Mouse (Mus musculus) hindbrain, embryonic 10.5 days (tissue): Measurements from ENCODE around the gene Sugp2. TPM values are rescaled to one million over a fixed set of nuclear protein-coding genes. Genes with fewer than 3 reads are reported as not detected.

ENCODE experiments used
- polyA plus RNA-seq: library from polyadenylated mRNA; unstranded; fragments of >200 nt; fragmentation: Nextera tagmentation; extraction: Ambion mirVana; gene quantifications from 2 replicates; pipeline ENCODE4 v1.2.1, GENCODE M21; 2016

Sugp2 gene
- polyA plus RNA-seq, 1 experiment from 2014 or later = 58.2 TPM

Other genes starting within 250 kb of the Sugp2 start
- gene Gatad2a, start 237.8 kb upstream of the Sugp2 start, polyA plus RNA-seq = 46.9 and 50.3 TPM in 2 replicates
- gene Mau2, start 191.5 kb upstream of the Sugp2 start, polyA plus RNA-seq = 62.6 and 66.8 TPM in 2 replicates
- 51.3 and 54.2 TPM in 2 replicates for gene Sugp1, start 191.4 kb upstream of the Sugp2 start, polyA plus RNA-seq
- 0.56 and 0.88 TPM in 2 replicates for gene Tm6sf2, start 161.3 kb upstream of the Sugp2 start, polyA plus RNA-seq
- gene Hapln4, start 150.8 kb upstream of the Sugp2 start, polyA plus RNA-seq = 0.12 and 0.20 TPM in 2 replicates
- gene Ncan, start 113.4 kb upstream of the Sugp2 start, polyA plus RNA-seq = 20.2 and 67.1 TPM in 2 replicates
- gene Nr2c2ap, start 102.9 kb upstream of the Sugp2 start, polyA plus RNA-seq = 37.0 and 38.0 TPM in 2 replicates
- gene Rfxank, start 95.1 kb upstream of the Sugp2 start, polyA plus RNA-seq = 19.5 and 20.6 TPM in 2 replicates
- gene Borcs8, start 94.7 kb upstream of the Sugp2 start, polyA plus RNA-seq = 46.9 and 48.3 TPM in 2 replicates
- gene Mef2b, start 94.5 kb upstream of the Sugp2 start, polyA plus RNA-seq = 0.58 and 0.76 TPM in 2 replicates
- gene Tmem161a, start 61.9 kb upstream of the Sugp2 start, polyA plus RNA-seq = 56.2 and 64.9 TPM in 2 replicates
- 2.6 and 3.5 TPM in 2 replicates for gene Slc25a42, start 21.9 kb upstream of the Sugp2 start, polyA plus RNA-seq
- 39.7 and 40.9 TPM in 2 replicates for gene Armc6, start 240 bp downstream of the Sugp2 start, polyA plus RNA-seq
- gene Homer3, start 48.6 kb downstream of the Sugp2 start, polyA plus RNA-seq = 107 and 108 TPM in 2 replicates
- gene Ddx49, start 68.3 kb downstream of the Sugp2 start, polyA plus RNA-seq = 54.4 and 54.8 TPM in 2 replicates
- gene Cope, start 68.3 kb downstream of the Sugp2 start, polyA plus RNA-seq = 324 and 329 TPM in 2 replicates
- 3.0 and 7.3 TPM in 2 replicates for gene Cers1, start 81.5 kb downstream of the Sugp2 start, polyA plus RNA-seq
- gene Gdf1, start 95.6 kb downstream of the Sugp2 start, polyA plus RNA-seq = 2.9 and 4.3 TPM in 2 replicates
- gene Upf1, start 119.1 kb downstream of the Sugp2 start, polyA plus RNA-seq = 19.0 and 25.0 TPM in 2 replicates
- gene Comp, start 139.3 kb downstream of the Sugp2 start, polyA plus RNA-seq = 0.27 and 0.38 TPM in 2 replicates
- 14.8 and 16.7 TPM in 2 replicates for gene Crtc1, start 205.4 kb downstream of the Sugp2 start, polyA plus RNA-seq
- gene Klhl26, start 242.7 kb downstream of the Sugp2 start, polyA plus RNA-seq = 18.5 and 19.1 TPM in 2 replicates